Mouse (Mus musculus): ENCODE results near the gene Fbxo34. TPM values are rescaled to one million over a fixed set of nuclear protein-coding genes. Genes with fewer than 3 reads are reported as not detected.

Gene Fbxo34
- total and polyA plus RNA-seq, 3 experiments = 14.8 to 29.5 TPM; not detected in 1

GRCm38 (mm10) chr14:47555225-47555624, 105.0 kb downstream of the Fbxo34 start:
- Histone ChIP-seq H3K4me1 (ENCODE audit: control insufficient read depth in 1 of 2, insufficient read depth in 2 of 2, low read length in 2 of 2) (no peaks in the 10 kb centered on the region; a peak in 1 of 4 replicates), H3K36me3 (ENCODE audit: control insufficient read depth in 1 of 2, insufficient read depth in 2 of 2, low read length in 2 of 2) (no peaks in the 10 kb centered on the region; a peak in 2 of 4 replicates), H3K27ac (ENCODE audit: control insufficient read depth, low read depth, low read length) (no peak overlapping the region), H3K9ac (ENCODE audit: control insufficient read depth, low read depth, low read length, poor library complexity, severe bottlenecking) (no peak overlapping the region), H3K79me2 (ENCODE audit: control insufficient read depth, insufficient read depth, low read length, poor library complexity) (no peaks in the 10 kb centered on the region), H3K9me3 (replicated peaks; ENCODE audit: insufficient read depth, low read length) (no peaks in the 10 kb centered on the region), H3K27me3 (ENCODE audit: control insufficient read depth in 1 of 2, insufficient read depth in 2 of 2, low read length in 2 of 2) (no peaks in the 10 kb centered on the region), H3K4me3 (ENCODE audit: control insufficient read depth in 1 of 2, insufficient read depth in 1 of 2, low read depth in 2 of 2, low read length in 2 of 2) (no peak overlapping the region)
- TF ChIP-seq SMC3 (IDR thresholded peaks at IDR 0.05; ENCODE audit: low read depth, low read length) (no peak), ZNF384 (IDR thresholded peaks at IDR 0.05; ENCODE audit: low read depth, low read length) (no peak), MYB (IDR thresholded peaks at IDR 0.05; ENCODE audit: low read depth, low read length) (no peak), CHD1 (IDR thresholded peaks at IDR 0.05; ENCODE audit: low read depth, low read length) (no peak)
- DNase-seq (ENCODE audit: low read depth, low spot score) = no peak

GRCm38 (mm10) chr14:47560714-47561113, 110.5 kb downstream of the Fbxo34 start:
- TF ChIP-seq ZMIZ1 (IDR thresholded peaks at IDR 0.05; ENCODE audit: low read depth, low read length) (no peak), RAD21 (IDR thresholded peaks at IDR 0.05; ENCODE audit: low read depth, low read length) (no peak), NELFE (IDR thresholded peaks at IDR 0.05; ENCODE audit: low read depth, low read length) (no peak), ETS1 (IDR thresholded peaks at IDR 0.05; ENCODE audit: low read depth, low read length) (no peak), USF2 (IDR thresholded peaks at IDR 0.05; ENCODE audit: borderline replicate concordance in 1 of 2, insufficient read depth in 1 of 2, low read depth in 1 of 2, low read length in 2 of 2) (no peak), ZNF384 (IDR thresholded peaks at IDR 0.05; ENCODE audit: low read depth, low read length) (no peak)
- Histone ChIP-seq H3K27ac (ENCODE audit: control insufficient read depth, low read depth, low read length) (no peak overlapping the region), H3K4me1 (ENCODE audit: control insufficient read depth in 1 of 2, insufficient read depth in 2 of 2, low read length in 2 of 2) (no peaks in the 10 kb centered on the region; a peak in 1 of 4 replicates), H3K9ac (ENCODE audit: control insufficient read depth, low read depth, low read length, poor library complexity, severe bottlenecking) (no peak overlapping the region), H3K36me3 (ENCODE audit: control insufficient read depth in 1 of 2, insufficient read depth in 2 of 2, low read length in 2 of 2) (no peaks in the 10 kb centered on the region; a peak in 2 of 4 replicates), H3K9me3 (replicated peaks; ENCODE audit: insufficient read depth, low read length) (no peaks in the 10 kb centered on the region), H3K79me2 (ENCODE audit: control insufficient read depth, insufficient read depth, low read length, poor library complexity) (no peaks in the 10 kb centered on the region), H3K27me3 (ENCODE audit: control insufficient read depth in 1 of 2, insufficient read depth in 2 of 2, low read length in 2 of 2) (no peaks in the 10 kb centered on the region), H3K4me3 (ENCODE audit: control insufficient read depth in 1 of 2, insufficient read depth in 1 of 2, low read depth in 2 of 2, low read length in 2 of 2) (no peak overlapping the region)
- no peak for DNase-seq (ENCODE audit: low read depth, low spot score)

- no peaks in the 10 kb centered on the region for H3K27me3 ChIP-seq (ENCODE audit: control insufficient read depth in 1 of 2, insufficient read depth in 2 of 2, low read length in 2 of 2)
- H3K36me3 ChIP-seq (ENCODE audit: control insufficient read depth in 1 of 2, insufficient read depth in 2 of 2, low read length in 2 of 2) = peaks cover 0 to 3% of the 10 kb centered on the region in 2 experiments; a peak in 3 of 4 replicates
- DNase-seq (ENCODE audit: low read depth, low spot score) = no peak
- no peaks in the 10 kb centered on the region for H3K9me3 ChIP-seq (replicated peaks; ENCODE audit: insufficient read depth, low read length)
- peaks cover 0 to under 1% of the 10 kb centered on the region in 2 experiments; a peak in 2 of 4 replicates for H3K4me1 ChIP-seq (ENCODE audit: control insufficient read depth in 1 of 2, insufficient read depth in 2 of 2, low read length in 2 of 2)
- peaks cover under 1% of the 10 kb centered on the region; the same call in 1 of the 2 replicates for H3K79me2 ChIP-seq (ENCODE audit: control insufficient read depth, insufficient read depth, low read length, poor library complexity)
- TF ChIP-seq NELFE (IDR thresholded peaks at IDR 0.05; ENCODE audit: low read depth, low read length) (no peak), POLR2AphosphoS5 (IDR thresholded peaks at IDR 0.05; ENCODE audit: borderline replicate concordance, low read depth, low read length) (no peak), ELF1 (IDR thresholded peaks at IDR 0.05; ENCODE audit: low read depth, low read length) (no peak), MAX (IDR thresholded peaks at IDR 0.05; ENCODE audit: low read length) (no peak), POLR2A (IDR thresholded peaks at IDR 0.05; ENCODE audit: control insufficient read depth in 1 of 2, insufficient read depth in 1 of 2, low read depth in 1 of 2, low read length in 2 of 2, poor library complexity in 1 of 2) (no peak), UBTF (IDR thresholded peaks at IDR 0.05; ENCODE audit: borderline replicate concordance, insufficient read depth, low read depth, low read length) (no peak), KAT2A (conservative IDR thresholded peaks at IDR 0.05; ENCODE audit: low read depth, low read length) (no peak), SIN3A (IDR thresholded peaks at IDR 0.05; ENCODE audit: low read length) (no peak), ZKSCAN1 (IDR thresholded peaks at IDR 0.05; ENCODE audit: low read depth, low read length) (no peak), RCOR1 (IDR thresholded peaks at IDR 0.05; ENCODE audit: low read depth, low read length) (no peak), TCF12 (IDR thresholded peaks at IDR 0.05; ENCODE audit: low read depth, low read length) (no peak)
- no peak overlapping the region for H3K4me3 ChIP-seq (ENCODE audit: control insufficient read depth in 1 of 2, insufficient read depth in 1 of 2, low read depth in 2 of 2, low read length in 2 of 2)
- H3K9ac ChIP-seq (ENCODE audit: control insufficient read depth, low read depth, low read length, poor library complexity, severe bottlenecking) = no peak overlapping the region
- H3K27ac ChIP-seq (ENCODE audit: control insufficient read depth, low read depth, low read length) = no peak overlapping the region
These were observed 112.3 kb downstream of the Fbxo34 start for GRCm38 (mm10) chr14:47562530-47562929.

Data from MEL (cell line).